Mouse (Mus musculus) erythroblast, embryonic 14.5 days (primary cell): ENCODE measurements around the gene Chad. TPM values are rescaled to one million over a fixed set of nuclear protein-coding genes. Genes with fewer than 3 reads are reported as not detected.

Source experiments
- H3K27me3 ChIP-seq: 2 replicates; pipeline ENCODE4 v1.6.1; 2012; ENCODE audit warnings: inconsistent platforms; ENCODE audit not compliant: control insufficient read depth
- H3K36me3 ChIP-seq: 2 replicates; pipeline ENCODE4 v1.6.1; 2012; ENCODE audit warnings: mild to moderate bottlenecking, inconsistent platforms; ENCODE audit not compliant: control insufficient read depth
- H3K4me1 ChIP-seq: 2 replicates; pipeline ENCODE4 v1.6.1; 2012; ENCODE audit warnings: inconsistent platforms; ENCODE audit not compliant: control insufficient read depth
- H3K4me3 ChIP-seq: replicated peaks from 2 replicates; pipeline ENCODE3; 2012; ENCODE audit warnings: moderate library complexity, mild to moderate bottlenecking, inconsistent platforms
- H3K9me3 ChIP-seq: 2 replicates; pipeline ENCODE4 v1.6.1; 2012; ENCODE audit warnings: low read length, inconsistent platforms, mixed read lengths; ENCODE audit not compliant: control insufficient read depth
- GATA1 ChIP-seq: IDR thresholded peaks from 2 replicates; pipeline ENCODE4 v1.6.1; 2012; ENCODE audit warnings: low read length, inconsistent platforms, mixed read lengths
- TAL1 ChIP-seq: IDR thresholded peaks from 3 replicates; pipeline ENCODE4 v1.6.1; 2012; ENCODE audit warnings: low read length, inconsistent platforms, mixed read lengths
- polyA plus RNA-seq: library from polyadenylated mRNA; stranded (reverse); fragments of >175 nt; gene quantifications from 2 replicates; pipeline ENCODE4 v1.2.3, GENCODE M21; 2012

Chad gene
- polyA plus RNA-seq, 1 experiment, result not detected

- no peak overlapping the region for H3K4me3 ChIP-seq
- H3K4me1 ChIP-seq, result no peaks in the 10 kb centered on the region
- H3K9me3 ChIP-seq, result no peaks in the 10 kb centered on the region
- no peaks in the 10 kb centered on the region for H3K27me3 ChIP-seq
- TF ChIP-seq TAL1 (no peak), GATA1 (no peak)
- no peaks in the 10 kb centered on the region for H3K36me3 ChIP-seq
Observed at GRCm38 (mm10) chr11:94558226-94558625, 6.6 kb upstream of the Chad start.

DNA sequence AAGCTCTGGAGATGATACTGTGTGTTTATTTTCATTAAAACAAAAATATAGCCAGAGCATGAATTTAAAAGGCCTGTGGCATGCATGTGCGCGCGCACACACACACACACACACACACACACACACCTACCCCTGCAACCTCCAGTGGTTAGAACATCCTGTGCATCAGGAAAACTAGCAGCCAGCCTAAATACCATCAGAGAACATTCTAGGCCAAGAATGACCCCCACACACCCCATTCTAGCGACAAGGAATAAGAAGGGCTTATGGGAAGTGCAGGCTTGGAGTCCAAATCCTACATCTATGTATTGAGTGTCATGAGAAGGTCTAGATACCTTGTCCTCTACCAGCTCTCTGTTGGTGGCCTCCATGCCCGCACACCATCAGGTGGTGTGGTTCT is 1.5 kb upstream of the Chad start:
- Histone ChIP-seq H3K4me1 (no peaks in the 10 kb centered on the region), H3K27me3 (peaks cover 30% of the 10 kb centered on the region), H3K9me3 (no peaks in the 10 kb centered on the region), H3K36me3 (no peaks in the 10 kb centered on the region), H3K4me3 (no peak overlapping the region)
- TF ChIP-seq TAL1 (no peak), GATA1 (no peak)

DNA sequence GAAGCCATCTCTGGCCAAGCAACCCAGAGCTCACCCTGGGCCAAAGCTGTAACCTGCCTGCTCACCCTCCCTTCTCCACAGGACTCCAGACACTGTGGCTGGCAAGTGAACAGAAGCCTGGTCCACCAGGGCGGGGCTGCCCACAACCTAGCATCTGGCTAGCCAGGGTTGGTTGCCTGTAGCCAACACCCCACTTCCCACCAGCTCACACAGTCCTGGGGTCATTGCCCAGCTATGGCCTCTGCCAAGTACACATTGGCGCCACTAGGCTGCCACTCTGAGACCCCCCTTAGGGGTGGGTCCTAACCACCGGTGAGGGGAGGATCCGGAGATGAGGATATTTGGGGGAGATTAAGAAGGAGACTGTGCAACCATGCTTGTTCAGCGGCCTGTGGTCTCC is 1.0 kb upstream of the Chad start:
- no peak for TF ChIP-seq TAL1
- no peak for TF ChIP-seq GATA1
- Histone ChIP-seq H3K27me3 (peaks cover 30% of the 10 kb centered on the region), H3K36me3 (no peaks in the 10 kb centered on the region), H3K4me3 (no peak overlapping the region), H3K9me3 (no peaks in the 10 kb centered on the region), H3K4me1 (no peaks in the 10 kb centered on the region)

- TF ChIP-seq GATA1 (no peak), TAL1 (no peak)
- Histone ChIP-seq H3K4me1 (no peaks in the 10 kb centered on the region), H3K4me3 (no peak overlapping the region)
Observed at GRCm38 (mm10) chr11:94565151-94565479, 268 bp downstream of the Chad start.

DNA sequence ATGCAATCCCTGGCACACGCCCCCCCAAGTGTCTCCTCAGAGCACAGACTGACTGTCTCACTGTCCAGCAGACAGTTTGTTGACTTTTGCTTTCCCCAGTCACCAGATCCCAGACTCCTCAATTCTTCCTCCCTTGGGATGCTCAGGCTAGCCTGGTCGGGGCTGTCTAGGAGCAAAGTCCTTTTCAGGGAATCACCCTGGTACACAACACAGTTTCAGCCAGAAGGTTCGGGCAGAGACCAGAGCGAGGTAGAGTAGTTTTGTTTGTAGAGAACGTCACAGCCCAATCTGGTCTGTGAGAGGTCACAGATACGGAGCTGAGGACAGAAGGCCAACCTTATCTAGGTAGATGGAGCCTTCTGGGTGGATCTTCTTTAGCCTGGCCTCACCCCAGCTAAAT is 1.7 kb downstream of the Chad start:
- H3K4me1 ChIP-seq, result no peaks in the 10 kb centered on the region

More at GRCm38 (mm10) chr11:94565151-94565479, 268 bp downstream of the Chad start:
- H3K27me3 ChIP-seq, result peaks cover 30% of the 10 kb centered on the region
- no peaks in the 10 kb centered on the region for H3K36me3 ChIP-seq
- H3K9me3 ChIP-seq, result no peaks in the 10 kb centered on the region

GRCm38 (mm10) chr11:94567326-94567725 is 2.5 kb downstream of the Chad start:
- Histone ChIP-seq H3K27me3 (peaks cover 30% of the 10 kb centered on the region), H3K36me3 (no peaks in the 10 kb centered on the region), H3K4me3 (no peak overlapping the region), H3K9me3 (no peaks in the 10 kb centered on the region), H3K4me1 (no peaks in the 10 kb centered on the region)
- TF ChIP-seq TAL1 (no peak), GATA1 (no peak)

More for the DNA sequence above, 1.7 kb downstream of the Chad start:
- Histone ChIP-seq H3K36me3 (no peaks in the 10 kb centered on the region), H3K9me3 (no peaks in the 10 kb centered on the region), H3K27me3 (peaks cover 30% of the 10 kb centered on the region), H3K4me3 (no peak overlapping the region)
- TF ChIP-seq TAL1, result no peak
- no peak for TF ChIP-seq GATA1

DNA sequence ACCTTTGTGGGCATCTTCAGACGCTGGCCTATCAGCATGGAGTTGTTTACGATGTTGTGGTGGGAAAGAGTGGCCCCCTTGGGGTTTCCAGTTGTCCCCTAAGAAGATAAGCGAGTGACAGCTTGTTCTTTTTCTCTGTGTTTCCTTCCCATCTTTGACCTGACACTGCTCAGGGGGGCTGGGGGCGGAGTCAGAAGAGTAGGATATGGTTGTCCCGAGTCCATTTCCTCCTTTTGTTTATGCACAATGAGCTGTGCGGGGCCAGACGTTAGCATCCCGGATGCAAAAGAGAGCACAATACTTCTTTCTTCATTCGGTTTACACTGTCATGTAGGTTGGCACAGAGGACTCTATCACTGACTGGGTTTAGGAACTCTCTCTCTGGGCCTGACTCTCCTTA is 5.8 kb downstream of the Chad start:
- H3K9me3 ChIP-seq, result no peaks in the 10 kb centered on the region
- TF ChIP-seq TAL1, result no peak
- TF ChIP-seq GATA1, result no peak
- H3K4me3 ChIP-seq, result no peak overlapping the region
- no peaks in the 10 kb centered on the region for H3K36me3 ChIP-seq
- H3K27me3 ChIP-seq, result peaks cover 8% of the 10 kb centered on the region
- H3K4me1 ChIP-seq, result no peaks in the 10 kb centered on the region

DNA sequence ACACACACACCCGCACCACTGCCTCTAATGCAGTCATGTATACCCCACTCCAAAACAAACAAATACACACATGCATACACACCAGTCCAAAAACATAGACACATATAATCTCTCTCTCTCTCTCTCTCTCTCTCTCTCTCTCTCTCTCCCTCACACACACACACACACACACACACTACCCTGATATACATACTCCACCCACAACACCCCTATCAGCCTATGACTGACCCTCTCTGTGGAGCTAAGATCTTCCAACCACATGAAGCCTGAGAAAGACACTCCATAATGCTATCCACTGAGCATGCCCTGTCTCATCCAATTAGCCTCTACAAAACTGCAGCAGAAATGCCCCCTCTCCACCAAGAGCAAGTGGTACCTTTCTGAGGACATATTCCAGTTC is 7.0 kb downstream of the Chad start:
- H3K4me1 ChIP-seq, result no peaks in the 10 kb centered on the region
- TF ChIP-seq GATA1 (no peak), TAL1 (no peak)
- no peaks in the 10 kb centered on the region for H3K27me3 ChIP-seq
- no peaks in the 10 kb centered on the region for H3K36me3 ChIP-seq
- H3K9me3 ChIP-seq, result no peaks in the 10 kb centered on the region
- H3K4me3 ChIP-seq, result no peak overlapping the region

DNA sequence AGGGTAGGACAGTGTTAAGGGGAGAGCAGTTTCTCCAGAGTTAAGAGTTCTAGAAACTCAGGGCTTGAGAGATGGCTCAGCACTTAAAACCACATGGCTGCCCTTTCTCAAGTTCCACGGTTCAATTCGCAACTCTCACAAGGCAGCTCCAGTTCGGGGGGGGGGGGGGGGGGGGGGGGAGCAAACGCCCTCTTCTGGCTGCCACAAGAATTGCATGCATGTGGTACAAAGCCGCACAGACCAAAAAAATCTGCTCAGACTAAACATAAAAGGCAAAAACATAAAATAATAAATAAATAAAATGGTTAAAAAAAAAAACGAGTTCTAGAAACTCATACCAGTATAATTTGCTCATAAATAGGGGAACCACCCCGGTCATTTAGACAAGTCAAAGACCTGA is 9.7 kb downstream of the Chad start:
- H3K27me3 ChIP-seq, result no peaks in the 10 kb centered on the region
- H3K4me3 ChIP-seq, result no peak overlapping the region
- H3K36me3 ChIP-seq, result no peaks in the 10 kb centered on the region
- H3K4me1 ChIP-seq, result no peaks in the 10 kb centered on the region
- H3K9me3 ChIP-seq, result no peaks in the 10 kb centered on the region
- TF ChIP-seq TAL1 (no peak), GATA1 (no peak)

DNA sequence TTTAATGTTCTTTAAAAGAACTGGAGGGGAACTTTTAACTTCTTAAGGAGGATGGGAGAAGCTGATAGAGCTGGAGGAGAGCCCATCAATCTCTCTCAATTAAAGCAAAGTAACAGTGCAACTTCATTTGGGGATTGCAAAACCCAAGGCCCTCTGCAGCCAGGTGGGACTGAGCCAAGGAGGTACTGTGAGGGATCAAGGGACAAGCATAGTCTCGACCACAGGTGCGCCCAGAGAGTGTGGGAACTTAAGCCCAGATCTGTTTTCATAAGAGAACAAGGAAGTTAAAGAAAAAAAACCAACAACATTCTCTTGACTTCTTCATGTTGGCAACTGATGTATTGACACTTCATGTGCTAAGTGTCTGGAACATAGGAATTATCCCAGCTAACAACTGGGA is 10.2 kb downstream of the Chad start:
- Histone ChIP-seq H3K27me3 (no peaks in the 10 kb centered on the region), H3K4me3 (no peak overlapping the region), H3K36me3 (no peaks in the 10 kb centered on the region), H3K9me3 (no peaks in the 10 kb centered on the region), H3K4me1 (no peaks in the 10 kb centered on the region)
- TF ChIP-seq TAL1, result no peak
- no peak for TF ChIP-seq GATA1
